In the genomic region with DNA sequence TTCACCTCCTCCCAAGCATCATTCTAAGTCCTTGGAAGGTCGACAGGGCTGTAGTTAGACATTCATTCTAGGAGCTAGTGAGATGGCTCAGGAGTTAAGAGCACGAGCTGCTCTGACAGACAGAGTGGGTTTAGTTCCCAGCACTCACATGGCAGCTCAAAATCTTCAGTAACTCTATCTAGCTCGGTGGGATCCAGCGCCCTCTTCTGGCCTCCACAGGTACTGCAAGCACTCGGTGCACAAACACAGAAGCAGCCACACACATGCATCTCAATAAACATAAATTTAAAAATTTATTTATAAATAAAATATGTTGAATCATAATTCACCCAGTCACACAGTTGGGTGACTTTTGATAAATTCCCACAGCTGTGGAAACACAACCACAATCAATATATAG, we compare ENCODE assay signal across 16 mouse cellular contexts.
DNase-seq lines count a peak whose midpoint lies in the region; ATAC-seq and TF ChIP-seq lines count a peak whose summit lies in the region.
"Had no signal": no experiment of that assay in that cellular context is flagged by ENCODE, and none has a peak within 500 bp of the region (broad histone marks: within the 10 kb centered on the region; RNA-seq: fewer than 3 reads in every experiment).

No protein-coding gene starts in this region.

- 72% methylated on average over 5 of the region's 5 CpGs for WGBS in forebrain, postnatal 0 days
- 83% methylated on average over 5 of the region's 5 CpGs for WGBS in forebrain, embryonic 14.5 days

- no peaks in the 10 kb centered on the region for H3K27me3 ChIP-seq in forebrain, postnatal 0 days (ENCODE audit: insufficient read depth, low read length)
- H3K27me3 ChIP-seq in forebrain, embryonic 14.5 days (replicated peaks; ENCODE audit: control insufficient read depth, insufficient read depth, low read length), result no peaks in the 10 kb centered on the region
- H3K27me3 ChIP-seq in E14TG2a.4 (ENCODE audit: insufficient read depth, low read length), result no peaks in the 10 kb centered on the region
- H3K27me3 ChIP-seq: forebrain, embryonic 12.5 days; midbrain, embryonic 13.5 days had no signal

- ATAC-seq in forebrain, postnatal 0 days, result no peak
- ATAC-seq in forebrain, embryonic 14.5 days, result no peak
- ATAC-seq in erythroblast, adult 5-6 weeks (replicated peaks; ENCODE audit: low FRiP score, poor library complexity, severe bottlenecking), result no peak
- ATAC-seq: CD4-positive, CD25-positive, alpha-beta regulatory T cell, adult 4 months; midbrain, embryonic 13.5 days had no signal

- intact Hi-C loops in left cerebral cortex, adult 2 months (cut with DNase I), result no loop called here
- intact Hi-C loops in left cerebral cortex, postnatal 36 days (cut with DNase I), result no loop called here

- 0 out of 2 replicates have a peak, but pooled peaks have one; percentile 33 for TF ChIP-seq CTCF in forebrain, postnatal 0 days (IDR thresholded peaks at IDR 0.05; ENCODE audit: low read depth)
- TF ChIP-seq CTCF in left cerebral cortex, adult 2 months (IDR thresholded peaks at IDR 0.05), result peak; percentile 47
- TF ChIP-seq CTCF in E14TG2a.4 (conservative IDR thresholded peaks at IDR 0.05; ENCODE audit: low read length), result peak; percentile 77
- peak; percentile 48; the same call in 1 of the 2 replicates for TF ChIP-seq CTCF in brain, embryonic 14.5 days (IDR thresholded peaks at IDR 0.05; ENCODE audit: borderline replicate concordance, extremely low read depth, insufficient read depth, insufficient read length)

- H3K27ac ChIP-seq in forebrain, postnatal 0 days (ENCODE audit: low read depth, low read length), result no peak overlapping the region
- H3K27ac ChIP-seq in forebrain, embryonic 14.5 days (ENCODE audit: low read depth, low read length), result no peak overlapping the region
- no peak overlapping the region for H3K27ac ChIP-seq in left cerebral cortex, adult 2 months
- H3K27ac ChIP-seq: forebrain, embryonic 12.5 days; limb, embryonic 10.5 days; midbrain, embryonic 13.5 days had no signal

- DNase-seq in forebrain, postnatal 0 days, result no peak
- no peak for DNase-seq in forebrain, embryonic 14.5 days (ENCODE audit: low spot score)
- DNase-seq in left cerebral cortex, adult 2 months (ENCODE audit: extremely low spot score in 1 of 2, low spot score in 2 of 2), result no peak
- DNase-seq in left cerebral cortex, postnatal 36 days (ENCODE audit: low spot score in 2 of 2), result no peak
- no peak for DNase-seq in brain, embryonic 14.5 days (ENCODE audit: low read depth)
- no peak for DNase-seq in adrenal gland, adult 2 months
- DNase-seq: cerebellum, adult 9-11 months; retina, postnatal 1 day; right cerebral cortex, postnatal 4 days; thymus, postnatal 14 days had no signal

- H3K9ac ChIP-seq in forebrain, postnatal 0 days, result no peak overlapping the region
- no peak overlapping the region for H3K9ac ChIP-seq in forebrain, embryonic 14.5 days (ENCODE audit: low read length)
- H3K9ac ChIP-seq: forebrain, embryonic 12.5 days; midbrain, embryonic 13.5 days had no signal

- TF ChIP-seq POLR2A in brain, embryonic 14.5 days (IDR thresholded peaks at IDR 0.05; ENCODE audit: borderline replicate concordance, extremely low read depth, insufficient read depth, insufficient read length, poor library complexity, severe bottlenecking), result no peak

- H3K9me3 ChIP-seq in forebrain, postnatal 0 days (ENCODE audit: low read length), result no peaks in the 10 kb centered on the region
- no peaks in the 10 kb centered on the region; the same call in none of the 2 replicates for H3K9me3 ChIP-seq in forebrain, embryonic 14.5 days (replicated peaks; ENCODE audit: control insufficient read depth, low read length)
- H3K9me3 ChIP-seq in E14TG2a.4 (ENCODE audit: low read length), result 0 out of 2 replicates have a peak, but pooled peaks cover 6% of the 10 kb centered on the region
- H3K9me3 ChIP-seq: forebrain, embryonic 12.5 days; limb, embryonic 10.5 days had no signal

- no peaks in the 10 kb centered on the region for H3K36me3 ChIP-seq in forebrain, postnatal 0 days (ENCODE audit: insufficient read depth)
- no peaks in the 10 kb centered on the region for H3K36me3 ChIP-seq in forebrain, embryonic 14.5 days (ENCODE audit: control insufficient read depth, insufficient read depth, low read length)
- H3K36me3 ChIP-seq in E14TG2a.4 (ENCODE audit: insufficient read depth, low read length), result no peaks in the 10 kb centered on the region
- H3K36me3 ChIP-seq: forebrain, embryonic 12.5 days; limb, embryonic 10.5 days; midbrain, embryonic 13.5 days had no signal

- H3K4me2 ChIP-seq in forebrain, postnatal 0 days (ENCODE audit: low read depth), result no peak overlapping the region
- H3K4me2 ChIP-seq in forebrain, embryonic 14.5 days (ENCODE audit: low read length), result no peak overlapping the region
- H3K4me2 ChIP-seq: forebrain, embryonic 12.5 days; midbrain, embryonic 13.5 days had no signal

- H3K4me1 ChIP-seq in forebrain, postnatal 0 days (ENCODE audit: insufficient read depth), result 0 out of 2 replicates have a peak, but pooled peaks cover 5% of the 10 kb centered on the region
- H3K4me1 ChIP-seq in forebrain, embryonic 14.5 days (ENCODE audit: control insufficient read depth, insufficient read depth, low read length), result no peaks in the 10 kb centered on the region
- no peaks in the 10 kb centered on the region for H3K4me1 ChIP-seq in E14TG2a.4 (replicated peaks; ENCODE audit: low read depth, low read length)
- H3K4me1 ChIP-seq: forebrain, embryonic 12.5 days; limb, embryonic 10.5 days; midbrain, embryonic 13.5 days had no signal

- no peak overlapping the region for H3K4me3 ChIP-seq in forebrain, postnatal 0 days (ENCODE audit: low read depth, low read length)
- H3K4me3 ChIP-seq in forebrain, embryonic 14.5 days (ENCODE audit: low read depth, low read length), result no peak overlapping the region
- no peak overlapping the region for H3K4me3 ChIP-seq in left cerebral cortex, adult 2 months
- H3K4me3 ChIP-seq in E14TG2a.4 (replicated peaks; ENCODE audit: low read length), result no peak overlapping the region
- H3K4me3 ChIP-seq: forebrain, embryonic 12.5 days; limb, embryonic 10.5 days; midbrain, embryonic 13.5 days had no signal
